Mouse (Mus musculus): ENCODE results near the gene Trpv4.

GRCm38 (mm10) chr5:114616336-114617061 is 41.7 kb downstream of the Trpv4 start:
- TF ChIP-seq GATA1 (IDR thresholded peaks at IDR 0.05; ENCODE audit: borderline replicate concordance, low read length) (no peak), FLI1 (IDR thresholded peaks at IDR 0.05; ENCODE audit: low read length) (no peak)

Data from megakaryocyte, embryonic 14.5 days (primary cell).